Mouse (Mus musculus) lung, adult 2 months (tissue): Measurements from ENCODE around the gene Cops2.

Experiments used
- CTCF ChIP-seq: fragments of 200-500 bp; IDR thresholded peaks from 2 replicates; pipeline ENCODE4 v1.5.1; 2011; ENCODE audit warnings: mild to moderate bottlenecking, low read length, control low read depth; ENCODE audit not compliant: insufficient read depth
- POLR2A ChIP-seq: fragments of 200-500 bp; IDR thresholded peaks from 2 replicates; pipeline ENCODE4 v1.6.1; 2011; ENCODE audit warnings: low read depth, mild to moderate bottlenecking, control low read depth, low read length, borderline replicate concordance; ENCODE audit errors: extremely low read depth

- TF ChIP-seq POLR2A = no peak
- no peak for TF ChIP-seq CTCF
Measured at GRCm38 (mm10) chr2:125829924-125830323, 29.0 kb downstream of the Cops2 start.
